Comparison of ENCODE assay signal across 27 mouse cellular contexts in genomic region chr6:127341604-127342003, GRCm38 (mm10).
DNase-seq lines count a peak whose midpoint lies in the region; ATAC-seq and TF ChIP-seq lines count a peak whose summit lies in the region.
"Had no signal": no experiment of that assay in that cellular context is flagged by ENCODE, and none has a peak within 500 bp of the region (broad histone marks: within the 10 kb centered on the region; RNA-seq: fewer than 3 reads in every experiment).

No protein-coding gene starts in this region.

- WGBS in heart, embryonic 12.5 days = 76% methylated on average over 3 of the region's 3 CpGs
- WGBS in liver, adult 2 months = 26% methylated on average over 3 of the region's 3 CpGs
- 72% methylated on average over 3 of the region's 3 CpGs for WGBS in intestine, postnatal 0 days
- WGBS in stomach, embryonic 16.5 days = 70% methylated on average over 3 of the region's 3 CpGs

- H3K4me1 ChIP-seq in heart, embryonic 12.5 days (replicated peaks) = peaks cover 78% of the 10 kb centered on the region
- no peaks in the 10 kb centered on the region for H3K4me1 ChIP-seq in liver, adult 2 months (ENCODE audit: control insufficient read depth, insufficient read depth, low read length)
- peaks cover 9% of the 10 kb centered on the region; the same call in 1 of the 2 replicates for H3K4me1 ChIP-seq in intestine, postnatal 0 days (replicated peaks; ENCODE audit: control insufficient read depth, insufficient read depth, low read length)
- H3K4me1 ChIP-seq in stomach, embryonic 16.5 days (ENCODE audit: control insufficient read depth, insufficient read depth, low read length) = peaks cover 11% of the 10 kb centered on the region

- H3K27ac ChIP-seq in heart, embryonic 12.5 days (ENCODE audit: poor library complexity, severe bottlenecking) = peak overlapping the region; percentile 65
- no peak overlapping the region for H3K27ac ChIP-seq in liver, adult 2 months (replicated peaks; ENCODE audit: insufficient read depth, low read depth, low read length)
- no peak overlapping the region for H3K27ac ChIP-seq in intestine, postnatal 0 days (ENCODE audit: low read depth, low read length)
- H3K27ac ChIP-seq in stomach, embryonic 16.5 days (ENCODE audit: low read length) = no peak overlapping the region
- H3K27ac ChIP-seq: embryonic facial prominence, embryonic 10.5 days; kidney, embryonic 15.5 days; limb, embryonic 13.5 days; neural tube, embryonic 15.5 days had no signal

- intact Hi-C loops in gastrocnemius, postnatal 36 days (cut with DNase I) = no loop called here

- no peaks in the 10 kb centered on the region for H3K9me3 ChIP-seq in heart, embryonic 12.5 days (replicated peaks)
- H3K9me3 ChIP-seq in intestine, postnatal 0 days (ENCODE audit: control insufficient read depth) = no peaks in the 10 kb centered on the region
- H3K9me3 ChIP-seq in stomach, embryonic 16.5 days (replicated peaks; ENCODE audit: control insufficient read depth, low read length) = no peaks in the 10 kb centered on the region
- H3K9me3 ChIP-seq: embryonic facial prominence, embryonic 10.5 days; G1E; kidney, embryonic 15.5 days; limb, embryonic 13.5 days; neural tube, embryonic 15.5 days had no signal

- no peaks in the 10 kb centered on the region for H3K79me2 ChIP-seq in liver, adult 2 months (ENCODE audit: control insufficient read depth, insufficient read depth, low read length)

- H3K4me2 ChIP-seq in heart, embryonic 12.5 days = 0 out of 2 replicates have a peak overlapping the region, but pooled peaks have one; percentile 11
- no peak overlapping the region for H3K4me2 ChIP-seq in intestine, postnatal 0 days (replicated peaks; ENCODE audit: low read depth)
- no peak overlapping the region for H3K4me2 ChIP-seq in stomach, embryonic 16.5 days (ENCODE audit: low read depth, low read length)
- H3K4me2 ChIP-seq: kidney, embryonic 15.5 days; limb, embryonic 13.5 days; midbrain, embryonic 11.5 days; neural tube, embryonic 15.5 days had no signal

- H3K4me3 ChIP-seq in heart, embryonic 12.5 days = no peak overlapping the region
- H3K4me3 ChIP-seq in liver, adult 2 months (ENCODE audit: insufficient read depth, low read depth, low read length) = no peak overlapping the region
- no peak overlapping the region for H3K4me3 ChIP-seq in intestine, postnatal 0 days (ENCODE audit: low read depth, low read length)
- no peak overlapping the region for H3K4me3 ChIP-seq in stomach, embryonic 16.5 days (replicated peaks; ENCODE audit: low read length)
- H3K4me3 ChIP-seq: embryonic facial prominence, embryonic 10.5 days; kidney, embryonic 15.5 days; limb, embryonic 13.5 days; neural tube, embryonic 15.5 days had no signal

- H3K36me3 ChIP-seq in heart, embryonic 12.5 days = no peaks in the 10 kb centered on the region
- no peaks in the 10 kb centered on the region for H3K36me3 ChIP-seq in liver, adult 2 months (ENCODE audit: control insufficient read depth, insufficient read depth, low read length)
- no peaks in the 10 kb centered on the region for H3K36me3 ChIP-seq in intestine, postnatal 0 days (ENCODE audit: control insufficient read depth, insufficient read depth)
- H3K36me3 ChIP-seq in stomach, embryonic 16.5 days (ENCODE audit: control insufficient read depth, insufficient read depth, low read length) = no peaks in the 10 kb centered on the region
- H3K36me3 ChIP-seq: embryonic facial prominence, embryonic 10.5 days; G1E; kidney, embryonic 15.5 days; limb, embryonic 13.5 days; neural tube, embryonic 15.5 days had no signal

- no peak overlapping the region for H3K9ac ChIP-seq in heart, embryonic 12.5 days
- no peak overlapping the region for H3K9ac ChIP-seq in liver, adult 2 months (ENCODE audit: low read depth, low read length)
- no peak overlapping the region for H3K9ac ChIP-seq in intestine, postnatal 0 days (ENCODE audit: low read depth, low read length)
- H3K9ac ChIP-seq in stomach, embryonic 16.5 days (ENCODE audit: low read length) = no peak overlapping the region
- H3K9ac ChIP-seq: forebrain, postnatal 0 days; kidney, embryonic 15.5 days; limb, embryonic 13.5 days; neural tube, embryonic 15.5 days had no signal

- no peak for DNase-seq in heart, adult 11 months
- peak; percentile 82 for DNase-seq in liver, adult 2 months (ENCODE audit: extremely low read depth, low read depth, low spot score)
- no peak for DNase-seq in liver
- DNase-seq in gastrocnemius, postnatal 36 days = no peak
- DNase-seq: adrenal gland, adult 8-10 months; B cell, adult 2 months; cerebellum, adult 11-12 months; cerebellum, postnatal 10 days; forebrain, postnatal 0 days; kidney, adult 11 months; kidney, postnatal 36 days; lung, adult 18-20 months; lung, postnatal 10 days; right cerebral cortex, adult 18-20 months; thymus, postnatal 14 days had no signal

- no peak for ATAC-seq in heart, embryonic 12.5 days (ENCODE audit: insufficient number of reproducible peaks, low FRiP score)
- ATAC-seq in intestine, postnatal 0 days = peak; percentile 55; the same call in 1 of the 2 replicates
- peak; percentile 21; the same call in 1 of the 2 replicates for ATAC-seq in stomach, embryonic 16.5 days (ENCODE audit: insufficient read depth, low FRiP score)
- ATAC-seq: forebrain, postnatal 0 days; hindbrain, embryonic 16.5 days; Patski had no signal

- TF ChIP-seq CTCF in liver, adult 2 months (IDR thresholded peaks at IDR 0.05; ENCODE audit: low read depth, low read length) = no peak
- TF ChIP-seq CTCF in intestine, postnatal 0 days (IDR thresholded peaks at IDR 0.05; ENCODE audit: low read depth) = no peak

- no peaks in the 10 kb centered on the region for H3K27me3 ChIP-seq in heart, embryonic 12.5 days (replicated peaks)
- H3K27me3 ChIP-seq in liver, adult 2 months (ENCODE audit: control insufficient read depth, insufficient read depth, low read length) = no peaks in the 10 kb centered on the region
- no peaks in the 10 kb centered on the region for H3K27me3 ChIP-seq in intestine, postnatal 0 days (replicated peaks; ENCODE audit: control insufficient read depth, insufficient read depth, low read length)
- no peaks in the 10 kb centered on the region for H3K27me3 ChIP-seq in stomach, embryonic 16.5 days (ENCODE audit: control insufficient read depth, insufficient read depth, low read length)
- H3K27me3 ChIP-seq: CH12.LX; kidney, embryonic 15.5 days; limb, embryonic 13.5 days; Patski had no signal

- no peak for TF ChIP-seq POLR2A in liver, adult 2 months (IDR thresholded peaks at IDR 0.05; ENCODE audit: extremely low read depth, insufficient read depth, low read length)
